Mouse (Mus musculus): ENCODE results near the gene Btbd9. TPM values are rescaled to one million over a fixed set of nuclear protein-coding genes. Genes with fewer than 3 reads are reported as not detected.
"Not testable (repeated sequence)": the region's sequence is repeated elsewhere in the genome, so short reads cannot be mapped to it uniquely, and the experiment has no call there.

The Btbd9 gene
- polyA plus RNA-seq, 2 experiments = 18.3 to 46.9 TPM

- 74% methylated on average over 9 of the region's 9 CpGs for WGBS
- no peak for ATAC-seq (ENCODE audit: low FRiP score, low read depth)
These were observed 68.4 kb downstream of the Btbd9 start for GRCm38 (mm10) chr17:30507636-30508576.

GRCm38 (mm10) chr17:30506916-30507315 is 69.4 kb downstream of the Btbd9 start:
- Histone ChIP-seq H3K27me3 (ENCODE audit: control insufficient read depth, insufficient read depth, low read length) (no peaks in the 10 kb centered on the region), H3K4me3 (replicated peaks; ENCODE audit: low read length) (no peak overlapping the region), H3K4me1 (ENCODE audit: control insufficient read depth, insufficient read depth, low read length) (no peaks in the 10 kb centered on the region), H3K36me3 (ENCODE audit: control insufficient read depth, insufficient read depth, low read length) (no peaks in the 10 kb centered on the region), H3K9ac (ENCODE audit: low read depth, low read length, severe bottlenecking) (no peak overlapping the region), H3K9me3 (ENCODE audit: control insufficient read depth, low read length) (no peaks in the 10 kb centered on the region), H3K4me2 (replicated peaks; ENCODE audit: low read depth, low read length, severe bottlenecking) (no peak overlapping the region), H3K27ac (replicated peaks; ENCODE audit: low read depth, low read length) (no peak overlapping the region)
- no peak for TF ChIP-seq POLR2A (IDR thresholded peaks at IDR 0.05; ENCODE audit: borderline replicate concordance, extremely low read depth, insufficient read depth, insufficient read length)
- no peak for ATAC-seq (ENCODE audit: low FRiP score, low read depth)
- WGBS = 55% methylated on average over 5 of the region's 5 CpGs
- no peak for DNase-seq (ENCODE audit: low spot score)

More at GRCm38 (mm10) chr17:30507636-30508576, 68.4 kb downstream of the Btbd9 start:
- no peaks in the 10 kb centered on the region for H3K9me3 ChIP-seq (ENCODE audit: control insufficient read depth, low read length)
- no peaks in the 10 kb centered on the region for H3K4me1 ChIP-seq (ENCODE audit: control insufficient read depth, insufficient read depth, low read length)
- no peaks in the 10 kb centered on the region for H3K27me3 ChIP-seq (ENCODE audit: control insufficient read depth, insufficient read depth, low read length)
- H3K9ac ChIP-seq (ENCODE audit: low read depth, low read length, severe bottlenecking) = no peak overlapping the region
- no peak overlapping the region for H3K4me3 ChIP-seq (replicated peaks; ENCODE audit: low read length)
- no peak for TF ChIP-seq POLR2A (IDR thresholded peaks at IDR 0.05; ENCODE audit: borderline replicate concordance, extremely low read depth, insufficient read depth, insufficient read length)
- no peak overlapping the region for H3K27ac ChIP-seq (replicated peaks; ENCODE audit: low read depth, low read length)
- no peak for DNase-seq (ENCODE audit: low spot score)
- no peaks in the 10 kb centered on the region for H3K36me3 ChIP-seq (ENCODE audit: control insufficient read depth, insufficient read depth, low read length)
- H3K4me2 ChIP-seq (replicated peaks; ENCODE audit: low read depth, low read length, severe bottlenecking) = no peak overlapping the region

GRCm38 (mm10) chr17:30499541-30499940 is 76.7 kb downstream of the Btbd9 start:
- H3K4me1 ChIP-seq (ENCODE audit: control insufficient read depth, insufficient read depth, low read length); H3K36me3 ChIP-seq (ENCODE audit: control insufficient read depth, insufficient read depth, low read length); H3K4me3 ChIP-seq (replicated peaks; ENCODE audit: low read length); H3K4me2 ChIP-seq (replicated peaks; ENCODE audit: low read depth, low read length, severe bottlenecking); H3K9me3 ChIP-seq (ENCODE audit: control insufficient read depth, low read length); H3K27ac ChIP-seq (replicated peaks; ENCODE audit: low read depth, low read length); H3K27me3 ChIP-seq (ENCODE audit: control insufficient read depth, insufficient read depth, low read length); H3K9ac ChIP-seq (ENCODE audit: low read depth, low read length, severe bottlenecking); DNase-seq (ENCODE audit: low spot score); ATAC-seq (ENCODE audit: low FRiP score, low read depth): not testable (repeated sequence)
- 97% methylated on average over 11 of the region's 11 CpGs for WGBS

GRCm38 (mm10) chr17:30498779-30499178 is 77.5 kb downstream of the Btbd9 start:
- DNase-seq (ENCODE audit: low spot score) (no peak), ATAC-seq (ENCODE audit: low FRiP score, low read depth) (no peak)
- Histone ChIP-seq H3K27me3 (ENCODE audit: control insufficient read depth, insufficient read depth, low read length) (no peaks in the 10 kb centered on the region), H3K9ac (ENCODE audit: low read depth, low read length, severe bottlenecking) (no peak overlapping the region), H3K36me3 (ENCODE audit: control insufficient read depth, insufficient read depth, low read length) (no peaks in the 10 kb centered on the region), H3K27ac (replicated peaks; ENCODE audit: low read depth, low read length) (no peak overlapping the region), H3K4me3 (replicated peaks; ENCODE audit: low read length) (no peak overlapping the region), H3K4me2 (replicated peaks; ENCODE audit: low read depth, low read length, severe bottlenecking) (no peak overlapping the region), H3K9me3 (ENCODE audit: control insufficient read depth, low read length) (no peaks in the 10 kb centered on the region), H3K4me1 (ENCODE audit: control insufficient read depth, insufficient read depth, low read length) (peaks cover 3% of the 10 kb centered on the region; the same call in 1 of the 2 replicates)
- WGBS = 69% methylated on average over 5 of the region's 5 CpGs
- no peak for TF ChIP-seq POLR2A (IDR thresholded peaks at IDR 0.05; ENCODE audit: borderline replicate concordance, extremely low read depth, insufficient read depth, insufficient read length)

- WGBS = 31% methylated on average over 6 of the region's 6 CpGs
- Histone ChIP-seq H3K4me1 (ENCODE audit: control insufficient read depth, insufficient read depth, low read length) (peaks cover 3% of the 10 kb centered on the region; the same call in 1 of the 2 replicates), H3K4me2 (replicated peaks; ENCODE audit: low read depth, low read length, severe bottlenecking) (no peak overlapping the region), H3K27me3 (ENCODE audit: control insufficient read depth, insufficient read depth, low read length) (no peaks in the 10 kb centered on the region), H3K4me3 (replicated peaks; ENCODE audit: low read length) (no peak overlapping the region), H3K36me3 (ENCODE audit: control insufficient read depth, insufficient read depth, low read length) (no peaks in the 10 kb centered on the region), H3K27ac (replicated peaks; ENCODE audit: low read depth, low read length) (no peak overlapping the region), H3K9me3 (ENCODE audit: control insufficient read depth, low read length) (no peaks in the 10 kb centered on the region), H3K9ac (ENCODE audit: low read depth, low read length, severe bottlenecking) (no peak overlapping the region)
- no peak for TF ChIP-seq POLR2A (IDR thresholded peaks at IDR 0.05; ENCODE audit: borderline replicate concordance, extremely low read depth, insufficient read depth, insufficient read length)
- peak; percentile 21 for DNase-seq (ENCODE audit: low spot score)
- ATAC-seq (ENCODE audit: low FRiP score, low read depth) = no peak
These were observed 77.9 kb downstream of the Btbd9 start for GRCm38 (mm10) chr17:30498376-30498719.

Data from limb, embryonic 14.5 days (tissue).